Mouse (Mus musculus) liver, embryonic 16.5 days (tissue): Measurements from ENCODE around the gene Thada. TPM values are rescaled to one million over a fixed set of nuclear protein-coding genes. Genes with fewer than 3 reads are reported as not detected.

Source experiments
- ATAC-seq: fragments of 200-750 bp; cut with Nextera tagmentation; 2 replicates; pipeline ENCODE4 v1.8.0; 2017; ENCODE audit warnings: low read depth, mild to moderate bottlenecking, moderate number of reproducible peaks, moderate library complexity
- H3K27ac ChIP-seq: fragments of 300-500 bp; sonication (generic); 2 replicates; pipeline ENCODE4 v1.5.1; 2014; ENCODE audit warnings: mild to moderate bottlenecking, low read length
- H3K27me3 ChIP-seq: fragments of 300-500 bp; sonication (generic); 2 replicates; pipeline ENCODE4 v1.6.1; 2014; ENCODE audit warnings: low read depth, low read length, mixed read lengths; ENCODE audit not compliant: control insufficient read depth, insufficient read depth
- H3K36me3 ChIP-seq: fragments of 300-500 bp; sonication (generic); 2 replicates; pipeline ENCODE4 v1.6.1; 2014; ENCODE audit warnings: mild to moderate bottlenecking; ENCODE audit not compliant: control insufficient read depth, insufficient read depth
- H3K4me1 ChIP-seq: fragments of 300-500 bp; sonication (generic); 2 replicates; pipeline ENCODE4 v1.6.1; 2014; ENCODE audit warnings: low read depth, low read length, mixed read lengths; ENCODE audit not compliant: control insufficient read depth
- H3K4me2 ChIP-seq: fragments of 300-500 bp; sonication (generic); 2 replicates; pipeline ENCODE4 v1.6.1; 2014; ENCODE audit warnings: low read depth, low read length, mixed read lengths
- H3K4me3 ChIP-seq: fragments of 300-500 bp; sonication (generic); 2 replicates; pipeline ENCODE4 v1.5.1; 2014; ENCODE audit warnings: low read depth, mild to moderate bottlenecking, low read length
- H3K9ac ChIP-seq: fragments of 300-500 bp; sonication (generic); 2 replicates; pipeline ENCODE4 v1.6.1; 2014; ENCODE audit warnings: low read depth, low read length
- H3K9me3 ChIP-seq: fragments of 300-500 bp; sonication (generic); replicated peaks from 2 replicates; pipeline ENCODE4 v1.6.1; 2016; ENCODE audit warnings: low read length; ENCODE audit not compliant: control insufficient read depth
- WGBS: fragments of 180-500 bp; shearing (Covaris S2); extraction: QIAGEN DNeasy Blood & Tissue Kit; methylation state at CpG from one replicate; pipeline ENCODE4 v1.1.7; 2014; ENCODE audit not compliant: insufficient replicate concordance; 5-methylcytosine and 5-hydroxymethylcytosine counted together
- polyA plus RNA-seq: library from polyadenylated mRNA; unstranded; fragments of >200 nt; fragmentation: Nextera tagmentation; extraction: Ambion mirVana; gene quantifications from 2 replicates; pipeline ENCODE4 v1.2.1, GENCODE M21; 2015

Thada gene
- polyA plus RNA-seq, 1 experiment from 2014 or later: 2.2 TPM

- Histone ChIP-seq H3K4me1 (no peaks in the 10 kb centered on the region; the same call in 1 of the 2 replicates), H3K9me3 (no peaks in the 10 kb centered on the region), H3K27me3 (no peaks in the 10 kb centered on the region), H3K9ac (no peak overlapping the region), H3K4me2 (no peak overlapping the region), H3K4me3 (no peak overlapping the region), H3K36me3 (no peaks in the 10 kb centered on the region), H3K27ac (no peak overlapping the region)
- no peak for ATAC-seq
- 84% methylated on average over 3 of the region's 3 CpGs for WGBS
These were observed 259.8 kb downstream of the Thada start for GRCm38 (mm10) chr17:84206239-84206638.

DNA sequence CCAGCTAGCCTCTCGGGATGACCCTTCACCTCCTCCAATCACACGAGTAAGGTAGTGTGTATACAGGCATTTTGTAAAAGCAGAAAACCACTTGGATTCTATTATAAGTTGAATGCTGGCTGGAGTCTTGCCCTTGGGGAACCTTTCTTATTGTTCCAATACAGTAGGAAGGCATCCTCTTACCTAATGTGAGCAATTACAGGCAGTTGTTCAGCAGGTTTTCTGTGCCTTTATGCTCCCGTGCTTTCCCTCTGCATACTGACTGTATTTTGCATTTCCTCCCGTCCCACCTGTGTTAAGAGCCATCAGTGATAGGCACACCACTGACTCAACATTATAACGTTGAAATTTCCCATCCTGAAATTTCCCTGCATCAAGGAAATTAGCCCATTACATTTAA lies 261.0 kb downstream of the Thada start:
- H3K4me3 ChIP-seq: no peak overlapping the region
- no peaks in the 10 kb centered on the region for H3K27me3 ChIP-seq
- no peak for ATAC-seq
- H3K36me3 ChIP-seq: no peaks in the 10 kb centered on the region
- H3K9ac ChIP-seq: no peak overlapping the region
- H3K9me3 ChIP-seq: no peaks in the 10 kb centered on the region
- H3K27ac ChIP-seq: no peak overlapping the region
- H3K4me2 ChIP-seq: no peak overlapping the region
- 74% methylated on average over 5 of the region's 5 CpGs for WGBS
- no peaks in the 10 kb centered on the region; the same call in 1 of the 2 replicates for H3K4me1 ChIP-seq

DNA sequence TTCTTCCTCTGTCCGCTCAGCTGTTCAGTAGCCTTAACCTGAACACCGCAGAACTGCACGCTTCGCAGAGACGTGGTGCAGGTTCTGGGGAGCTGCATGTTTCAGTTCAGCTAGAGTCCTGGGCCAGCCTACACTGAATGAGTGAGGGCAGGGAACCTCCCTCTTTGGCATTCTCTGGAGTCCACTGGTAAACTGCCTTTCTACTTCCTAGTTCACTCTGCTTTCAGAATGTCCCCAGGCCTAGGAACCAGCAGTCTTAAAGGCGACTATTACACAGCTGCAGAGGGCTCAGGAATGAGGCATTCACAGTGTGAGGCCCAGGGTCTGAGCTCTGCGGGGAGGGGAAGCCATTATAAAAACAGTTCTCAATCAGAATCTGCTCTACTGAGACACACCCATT lies 262.7 kb downstream of the Thada start:
- Histone ChIP-seq H3K36me3 (no peaks in the 10 kb centered on the region), H3K27ac (no peak overlapping the region), H3K4me3 (no peak overlapping the region), H3K27me3 (no peaks in the 10 kb centered on the region), H3K9me3 (no peaks in the 10 kb centered on the region), H3K4me1 (no peaks in the 10 kb centered on the region; the same call in 1 of the 2 replicates), H3K4me2 (no peak overlapping the region), H3K9ac (no peak overlapping the region)
- 76% methylated on average over 7 of the region's 7 CpGs for WGBS
- ATAC-seq: no peak

- WGBS: 67% methylated on average over 5 of the region's 5 CpGs
- H3K27ac ChIP-seq: no peak overlapping the region
- H3K4me1 ChIP-seq: no peaks in the 10 kb centered on the region; the same call in 1 of the 2 replicates
- H3K27me3 ChIP-seq: no peaks in the 10 kb centered on the region
- H3K36me3 ChIP-seq: no peaks in the 10 kb centered on the region
- H3K9me3 ChIP-seq: no peaks in the 10 kb centered on the region
- ATAC-seq: no peak
- no peak overlapping the region for H3K4me2 ChIP-seq
- no peak overlapping the region for H3K9ac ChIP-seq
- H3K4me3 ChIP-seq: no peak overlapping the region
These were observed 264.8 kb downstream of the Thada start for GRCm38 (mm10) chr17:84201183-84201582.

DNA sequence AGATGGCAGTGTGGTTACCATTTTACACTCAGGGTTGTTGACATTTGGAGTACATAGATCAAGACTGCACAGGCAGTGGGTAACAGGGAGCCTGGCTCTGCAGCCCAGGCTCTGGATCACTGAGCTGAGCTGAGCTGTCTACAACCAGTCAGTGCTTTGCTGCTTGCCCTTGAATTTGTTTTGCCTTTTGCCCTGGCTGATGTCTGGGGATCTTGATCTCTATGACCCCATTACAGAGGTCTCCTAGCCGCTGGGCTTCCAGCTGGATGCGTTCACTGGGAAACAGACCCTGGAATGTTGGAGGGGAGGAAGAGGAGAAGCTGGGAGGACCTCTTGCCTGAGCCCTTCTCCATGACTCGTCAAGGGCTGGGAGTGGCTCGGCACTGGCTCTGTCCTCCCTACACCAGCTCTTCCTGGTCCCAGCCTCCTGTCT lies 268.1 kb downstream of the Thada start:
- 0 out of 2 replicates have a peak, but pooled peaks have one; percentile 27 for ATAC-seq
- H3K27ac ChIP-seq: no peak overlapping the region
- no peak overlapping the region for H3K4me2 ChIP-seq
- H3K9me3 ChIP-seq: no peaks in the 10 kb centered on the region
- H3K27me3 ChIP-seq: no peaks in the 10 kb centered on the region
- WGBS: 70% methylated on average over 4 of the region's 4 CpGs
- H3K4me1 ChIP-seq: no peaks in the 10 kb centered on the region; the same call in 1 of the 2 replicates
- no peaks in the 10 kb centered on the region for H3K36me3 ChIP-seq
- no peak overlapping the region for H3K4me3 ChIP-seq
- H3K9ac ChIP-seq: no peak overlapping the region

DNA sequence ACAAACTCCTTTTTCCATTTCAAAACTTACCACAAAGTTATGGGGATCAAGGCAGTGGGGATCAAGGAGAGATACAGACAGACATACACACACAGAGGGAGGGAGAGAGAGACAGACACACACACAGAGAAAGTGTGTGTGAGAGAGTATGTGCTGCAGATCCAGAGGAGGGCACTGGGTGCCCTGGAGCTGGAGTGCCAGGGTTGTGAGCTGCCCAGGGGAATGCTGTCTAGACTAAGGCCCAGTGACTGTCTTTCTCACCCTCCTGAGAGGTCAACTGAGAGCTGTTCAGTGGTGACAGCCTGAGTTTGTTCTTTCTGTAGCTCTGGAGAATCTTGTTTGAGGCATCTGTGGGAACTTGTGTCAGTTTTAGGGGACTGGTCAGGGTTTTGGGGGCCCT lies 269.7 kb downstream of the Thada start:
- H3K4me1 ChIP-seq: no peaks in the 10 kb centered on the region; the same call in 1 of the 2 replicates
- no peak overlapping the region for H3K27ac ChIP-seq
- H3K36me3 ChIP-seq: no peaks in the 10 kb centered on the region
- H3K27me3 ChIP-seq: no peaks in the 10 kb centered on the region
- no peak overlapping the region for H3K4me2 ChIP-seq
- H3K4me3 ChIP-seq: no peak overlapping the region
- ATAC-seq: no peak
- no peak overlapping the region for H3K9ac ChIP-seq
- no peaks in the 10 kb centered on the region for H3K9me3 ChIP-seq

DNA sequence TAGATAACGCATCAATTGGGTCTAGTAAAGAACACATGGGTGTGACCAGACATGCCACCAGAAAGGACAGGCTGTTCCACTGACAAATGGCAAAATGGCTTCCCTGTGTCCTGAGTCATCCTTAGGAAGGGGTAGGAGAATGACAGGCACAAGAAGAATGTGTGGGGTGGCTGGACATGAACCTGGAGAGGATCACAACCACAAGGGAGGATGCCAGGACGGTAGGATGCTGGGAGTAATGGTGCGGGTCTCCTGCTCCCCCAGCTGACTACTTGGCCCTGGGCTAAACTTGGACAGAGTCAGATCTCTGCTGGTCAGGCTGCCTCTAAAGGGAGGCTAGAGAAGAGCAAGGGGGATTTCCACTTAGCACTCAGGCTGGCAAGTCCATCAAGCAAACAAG lies 270.2 kb downstream of the Thada start:
- no peak for ATAC-seq
- H3K9me3 ChIP-seq: no peaks in the 10 kb centered on the region
- no peaks in the 10 kb centered on the region for H3K27me3 ChIP-seq
- H3K4me1 ChIP-seq: peaks cover 2% of the 10 kb centered on the region
- 84% methylated on average over 3 of the region's 3 CpGs for WGBS
- no peaks in the 10 kb centered on the region for H3K36me3 ChIP-seq
- H3K27ac ChIP-seq: no peak overlapping the region
- no peak overlapping the region for H3K9ac ChIP-seq
- no peak overlapping the region for H3K4me2 ChIP-seq
- H3K4me3 ChIP-seq: no peak overlapping the region

DNA sequence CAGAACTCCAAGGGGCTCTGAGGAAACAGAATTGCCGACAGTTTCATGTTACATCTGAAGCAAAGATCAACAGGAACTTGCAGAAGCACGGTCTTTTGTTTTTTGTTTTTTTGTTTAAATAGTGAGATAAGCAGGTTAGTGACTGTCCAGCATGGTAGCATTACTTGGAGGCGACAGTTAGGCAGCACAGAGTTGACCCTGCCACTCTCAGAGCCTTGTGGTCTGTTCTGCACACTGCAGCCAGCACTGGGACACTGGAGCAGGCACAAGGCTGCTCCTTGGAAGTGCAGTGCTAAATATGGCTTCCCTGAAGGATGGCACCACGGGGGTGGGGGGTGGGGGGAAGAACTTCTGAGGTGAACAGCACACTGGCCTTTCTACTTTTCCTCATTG lies 271.0 kb downstream of the Thada start:
- ATAC-seq: no peak
- Histone ChIP-seq H3K4me3 (no peak overlapping the region), H3K9me3 (no peaks in the 10 kb centered on the region), H3K27ac (no peak overlapping the region), H3K4me1 (peaks cover 9% of the 10 kb centered on the region), H3K4me2 (no peak overlapping the region), H3K27me3 (no peaks in the 10 kb centered on the region), H3K9ac (no peak overlapping the region), H3K36me3 (no peaks in the 10 kb centered on the region)
- 40% methylated on average over 4 of the region's 4 CpGs for WGBS

DNA sequence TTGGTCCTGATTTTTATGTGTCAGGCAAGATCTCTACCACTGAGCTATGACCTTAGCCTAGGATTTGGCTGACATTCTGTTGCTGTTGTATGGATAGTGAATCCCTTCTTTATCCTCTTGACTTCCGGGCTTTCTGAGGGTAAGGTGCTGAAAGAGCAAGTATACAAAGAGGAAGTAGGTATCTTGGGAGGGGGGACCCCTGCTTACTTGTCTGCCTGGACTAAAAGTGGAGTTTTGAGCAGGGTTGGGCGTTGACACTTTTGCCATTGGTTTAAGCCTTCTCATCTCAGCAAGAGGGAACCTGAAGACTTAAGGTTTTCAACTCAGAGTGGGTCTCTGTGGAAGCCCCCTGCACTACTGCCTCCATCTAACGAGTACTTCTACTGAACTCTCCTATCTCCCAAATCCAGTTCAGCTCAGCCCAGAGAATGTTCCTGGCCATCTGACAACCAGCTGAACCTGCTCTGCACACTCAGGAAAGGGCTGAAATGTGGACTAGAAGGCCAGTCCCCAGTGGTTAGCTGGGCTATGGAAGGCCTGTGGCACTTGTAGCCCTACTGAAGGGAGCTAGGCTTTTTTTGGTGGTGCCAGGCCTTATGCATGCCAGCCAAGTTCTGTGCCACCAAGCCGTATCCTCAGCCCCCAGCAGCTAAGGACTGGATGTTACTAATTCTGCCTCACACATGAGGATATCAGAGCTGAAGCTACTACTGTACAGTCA lies 271.6 kb downstream of the Thada start:
- H3K4me2 ChIP-seq: no peak overlapping the region

More for the DNA sequence above, 271.6 kb downstream of the Thada start:
- Histone ChIP-seq H3K27ac (no peak overlapping the region), H3K4me3 (no peak overlapping the region), H3K9ac (no peak overlapping the region), H3K27me3 (no peaks in the 10 kb centered on the region), H3K9me3 (no peaks in the 10 kb centered on the region), H3K4me1 (peaks cover 14% of the 10 kb centered on the region), H3K36me3 (no peaks in the 10 kb centered on the region)
- WGBS: 55% methylated on average over 4 of the region's 4 CpGs
- no peak for ATAC-seq
